Mouse (Mus musculus): ENCODE measurements at regions not wholly inside any gene's neighbourhood (a gene's known extent, or its start where the extent isn't known, plus 50 kb on each side); places are given as distances from the start of the nearest gene placed in this dataset.

GRCm38 (mm10) chr12:15565941-15566784 is 250.6 kb downstream of the Trib2 start:
- 13% methylated on average over 3 of the region's 3 CpGs for WGBS
- peak; percentile 85 for ATAC-seq (ENCODE audit: low read depth)

GRCm38 (mm10) chr12:15562826-15563225 is 253.9 kb downstream of the Trib2 start:
- Histone ChIP-seq H3K4me3 (ENCODE audit: low read depth, low read length) (no peak overlapping the region), H3K4me2 (ENCODE audit: low read depth, low read length) (no peak overlapping the region), H3K36me3 (ENCODE audit: control insufficient read depth, insufficient read depth, low read length) (no peaks in the 10 kb centered on the region), H3K9ac (replicated peaks; ENCODE audit: low read depth, low read length) (no peak overlapping the region), H3K9me3 (ENCODE audit: control insufficient read depth, low read length) (no peaks in the 10 kb centered on the region), H3K27me3 (ENCODE audit: control insufficient read depth, insufficient read depth, low read length) (no peaks in the 10 kb centered on the region), H3K4me1 (ENCODE audit: control insufficient read depth, insufficient read depth, low read length) (no peaks in the 10 kb centered on the region), H3K27ac (ENCODE audit: low read depth, low read length) (no peak overlapping the region)
- WGBS, result 47% methylated on average over 4 of the region's 4 CpGs
- ATAC-seq (ENCODE audit: low read depth), result no peak

More at GRCm38 (mm10) chr12:15565941-15566784, 250.6 kb downstream of the Trib2 start:
- no peaks in the 10 kb centered on the region for H3K9me3 ChIP-seq (ENCODE audit: control insufficient read depth, low read length)
- H3K27ac ChIP-seq (ENCODE audit: low read depth, low read length), result no peak overlapping the region
- no peaks in the 10 kb centered on the region for H3K4me1 ChIP-seq (ENCODE audit: control insufficient read depth, insufficient read depth, low read length)
- no peaks in the 10 kb centered on the region for H3K36me3 ChIP-seq (ENCODE audit: control insufficient read depth, insufficient read depth, low read length)
- no peak overlapping the region for H3K9ac ChIP-seq (replicated peaks; ENCODE audit: low read depth, low read length)
- H3K27me3 ChIP-seq (ENCODE audit: control insufficient read depth, insufficient read depth, low read length), result no peaks in the 10 kb centered on the region
- H3K4me2 ChIP-seq (ENCODE audit: low read depth, low read length), result no peak overlapping the region
- H3K4me3 ChIP-seq (ENCODE audit: low read depth, low read length), result no peak overlapping the region

- no peak for ATAC-seq (ENCODE audit: low read depth)
- no peaks in the 10 kb centered on the region for H3K36me3 ChIP-seq (ENCODE audit: control insufficient read depth, insufficient read depth, low read length)
- H3K9ac ChIP-seq (replicated peaks; ENCODE audit: low read depth, low read length), result no peak overlapping the region
- H3K4me1 ChIP-seq (ENCODE audit: control insufficient read depth, insufficient read depth, low read length), result no peaks in the 10 kb centered on the region
- H3K9me3 ChIP-seq (ENCODE audit: control insufficient read depth, low read length), result no peaks in the 10 kb centered on the region
- no peak overlapping the region for H3K27ac ChIP-seq (ENCODE audit: low read depth, low read length)
- H3K4me2 ChIP-seq (ENCODE audit: low read depth, low read length), result no peak overlapping the region
- no peaks in the 10 kb centered on the region for H3K27me3 ChIP-seq (ENCODE audit: control insufficient read depth, insufficient read depth, low read length)
- H3K4me3 ChIP-seq (ENCODE audit: low read depth, low read length), result no peak overlapping the region
- WGBS, result 93% methylated on average over 6 of the region's 6 CpGs
Observed at GRCm38 (mm10) chr12:15555471-15555870, 261.3 kb downstream of the Trib2 start.

GRCm38 (mm10) chr12:15553681-15554007 is 263.1 kb downstream of the Trib2 start:
- H3K9ac ChIP-seq (replicated peaks; ENCODE audit: low read depth, low read length), result no peak overlapping the region
- H3K4me3 ChIP-seq (ENCODE audit: low read depth, low read length), result no peak overlapping the region
- H3K4me2 ChIP-seq (ENCODE audit: low read depth, low read length), result no peak overlapping the region
- H3K27me3 ChIP-seq (ENCODE audit: control insufficient read depth, insufficient read depth, low read length), result no peaks in the 10 kb centered on the region
- no peaks in the 10 kb centered on the region for H3K36me3 ChIP-seq (ENCODE audit: control insufficient read depth, insufficient read depth, low read length)
- no peak for ATAC-seq (ENCODE audit: low read depth)
- H3K4me1 ChIP-seq (ENCODE audit: control insufficient read depth, insufficient read depth, low read length), result no peaks in the 10 kb centered on the region
- no peaks in the 10 kb centered on the region for H3K9me3 ChIP-seq (ENCODE audit: control insufficient read depth, low read length)
- H3K27ac ChIP-seq (ENCODE audit: low read depth, low read length), result no peak overlapping the region
- WGBS, result 44% methylated on average over 4 of the region's 4 CpGs

GRCm38 (mm10) chr12:15552979-15553680 is 263.6 kb downstream of the Trib2 start:
- H3K27me3 ChIP-seq (ENCODE audit: control insufficient read depth, insufficient read depth, low read length), result no peaks in the 10 kb centered on the region
- no peak overlapping the region for H3K9ac ChIP-seq (replicated peaks; ENCODE audit: low read depth, low read length)
- no peaks in the 10 kb centered on the region for H3K36me3 ChIP-seq (ENCODE audit: control insufficient read depth, insufficient read depth, low read length)
- 72% methylated on average over 6 of the region's 6 CpGs for WGBS
- H3K9me3 ChIP-seq (ENCODE audit: control insufficient read depth, low read length), result no peaks in the 10 kb centered on the region
- no peak for ATAC-seq (ENCODE audit: low read depth)
- no peak overlapping the region for H3K27ac ChIP-seq (ENCODE audit: low read depth, low read length)
- H3K4me1 ChIP-seq (ENCODE audit: control insufficient read depth, insufficient read depth, low read length), result no peaks in the 10 kb centered on the region
- H3K4me2 ChIP-seq (ENCODE audit: low read depth, low read length), result no peak overlapping the region
- H3K4me3 ChIP-seq (ENCODE audit: low read depth, low read length), result no peak overlapping the region

GRCm38 (mm10) chr12:15552210-15552609 is 264.5 kb downstream of the Trib2 start:
- Histone ChIP-seq H3K4me1 (ENCODE audit: control insufficient read depth, insufficient read depth, low read length) (no peaks in the 10 kb centered on the region), H3K9ac (replicated peaks; ENCODE audit: low read depth, low read length) (no peak overlapping the region), H3K9me3 (ENCODE audit: control insufficient read depth, low read length) (no peaks in the 10 kb centered on the region), H3K4me2 (ENCODE audit: low read depth, low read length) (no peak overlapping the region), H3K4me3 (ENCODE audit: low read depth, low read length) (no peak overlapping the region), H3K27ac (ENCODE audit: low read depth, low read length) (no peak overlapping the region), H3K36me3 (ENCODE audit: control insufficient read depth, insufficient read depth, low read length) (no peaks in the 10 kb centered on the region), H3K27me3 (ENCODE audit: control insufficient read depth, insufficient read depth, low read length) (no peaks in the 10 kb centered on the region)
- 79% methylated on average over 2 of the region's 2 CpGs for WGBS
- no peak for ATAC-seq (ENCODE audit: low read depth)

GRCm38 (mm10) chr12:15551281-15551900 is 265.3 kb downstream of the Trib2 start:
- ATAC-seq (ENCODE audit: low read depth), result no peak
- H3K4me1 ChIP-seq (ENCODE audit: control insufficient read depth, insufficient read depth, low read length), result no peaks in the 10 kb centered on the region
- H3K9ac ChIP-seq (replicated peaks; ENCODE audit: low read depth, low read length), result no peak overlapping the region
- no peaks in the 10 kb centered on the region for H3K27me3 ChIP-seq (ENCODE audit: control insufficient read depth, insufficient read depth, low read length)
- H3K4me3 ChIP-seq (ENCODE audit: low read depth, low read length), result no peak overlapping the region
- H3K27ac ChIP-seq (ENCODE audit: low read depth, low read length), result no peak overlapping the region
- no peaks in the 10 kb centered on the region for H3K9me3 ChIP-seq (ENCODE audit: control insufficient read depth, low read length)
- no peaks in the 10 kb centered on the region for H3K36me3 ChIP-seq (ENCODE audit: control insufficient read depth, insufficient read depth, low read length)
- no peak overlapping the region for H3K4me2 ChIP-seq (ENCODE audit: low read depth, low read length)
- 84% methylated on average over 4 of the region's 4 CpGs for WGBS

- Histone ChIP-seq H3K4me1 (ENCODE audit: control insufficient read depth, insufficient read depth, low read length) (no peaks in the 10 kb centered on the region), H3K27me3 (ENCODE audit: control insufficient read depth, insufficient read depth, low read length) (no peaks in the 10 kb centered on the region), H3K4me2 (ENCODE audit: low read depth, low read length) (no peak overlapping the region), H3K36me3 (ENCODE audit: control insufficient read depth, insufficient read depth, low read length) (no peaks in the 10 kb centered on the region), H3K4me3 (ENCODE audit: low read depth, low read length) (no peak overlapping the region), H3K27ac (ENCODE audit: low read depth, low read length) (no peak overlapping the region), H3K9ac (replicated peaks; ENCODE audit: low read depth, low read length) (no peak overlapping the region), H3K9me3 (ENCODE audit: control insufficient read depth, low read length) (no peaks in the 10 kb centered on the region)
- 78% methylated on average over 1 of the region's 1 CpGs for WGBS
- no peak for ATAC-seq (ENCODE audit: low read depth)
Observed at GRCm38 (mm10) chr12:15544351-15544750, 272.4 kb downstream of the Trib2 start.

GRCm38 (mm10) chr12:15542486-15542885 is 274.2 kb downstream of the Trib2 start:
- WGBS, result 83% methylated on average over 2 of the region's 2 CpGs
- no peak for ATAC-seq (ENCODE audit: low read depth)
- H3K27me3 ChIP-seq (ENCODE audit: control insufficient read depth, insufficient read depth, low read length), result no peaks in the 10 kb centered on the region

More at GRCm38 (mm10) chr12:15542486-15542885, 274.2 kb downstream of the Trib2 start:
- H3K9me3 ChIP-seq (ENCODE audit: control insufficient read depth, low read length), result no peaks in the 10 kb centered on the region
- no peak overlapping the region for H3K9ac ChIP-seq (replicated peaks; ENCODE audit: low read depth, low read length)
- no peak overlapping the region for H3K4me3 ChIP-seq (ENCODE audit: low read depth, low read length)
- H3K27ac ChIP-seq (ENCODE audit: low read depth, low read length), result no peak overlapping the region
- no peaks in the 10 kb centered on the region for H3K4me1 ChIP-seq (ENCODE audit: control insufficient read depth, insufficient read depth, low read length)
- no peaks in the 10 kb centered on the region for H3K36me3 ChIP-seq (ENCODE audit: control insufficient read depth, insufficient read depth, low read length)
- H3K4me2 ChIP-seq (ENCODE audit: low read depth, low read length), result no peak overlapping the region

Data from neural tube, embryonic 14.5 days (tissue).